17 mouse cellular contexts compared by ENCODE assay signal in the genomic region with DNA sequence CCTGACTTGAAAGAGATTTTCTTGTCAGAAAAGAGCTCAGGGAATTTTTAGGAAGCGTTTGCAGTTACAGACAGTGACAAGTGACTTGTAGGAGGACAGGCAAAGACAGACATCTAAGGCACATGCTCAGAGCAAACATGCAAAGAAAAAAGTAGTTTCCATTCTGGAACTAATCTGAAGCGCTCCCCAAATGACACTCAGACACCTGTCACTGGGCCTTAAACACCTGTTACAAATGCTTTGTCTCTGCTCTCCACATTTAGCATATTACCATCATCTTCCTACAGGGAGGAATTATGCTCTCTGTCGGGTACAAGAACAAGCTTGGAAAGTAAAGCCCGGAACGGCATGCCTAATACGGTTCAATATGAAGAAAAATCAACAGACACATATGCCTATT.
"Had no signal": no experiment of that assay in that cellular context is flagged by ENCODE, and none has a peak within 500 bp of the region (broad histone marks: within the 10 kb centered on the region; RNA-seq: fewer than 3 reads in every experiment).

No protein-coding gene starts in this region.

- H3K4me3 ChIP-seq: midbrain, embryonic 10.5 days; midbrain, embryonic 12.5 days; neural tube, embryonic 13.5 days; neural tube, embryonic 15.5 days had no signal

- DNase-seq: lung, adult 18-20 months; lung, embryonic 14.5 days; lung, postnatal 10 days; lung, postnatal 4 days; midbrain, embryonic 14.5 days; right cerebral cortex, adult 18-20 months; right cerebral cortex, postnatal 25 days; right cerebral cortex, postnatal 4 days; spleen, adult 18-20 months; thymus, adult 18-20 months; thymus, postnatal 14 days; thymus, postnatal 36 days had no signal

- H3K27me3 ChIP-seq: midbrain, embryonic 12.5 days; neural tube, embryonic 13.5 days; neural tube, embryonic 15.5 days had no signal

- H3K9ac ChIP-seq: lung, embryonic 14.5 days; midbrain, embryonic 12.5 days; neural tube, embryonic 13.5 days; neural tube, embryonic 15.5 days had no signal

- ATAC-seq: midbrain, embryonic 16.5 days had no signal

- H3K4me2 ChIP-seq: lung, embryonic 14.5 days; midbrain, embryonic 12.5 days; neural tube, embryonic 13.5 days; neural tube, embryonic 15.5 days had no signal

- H3K9me3 ChIP-seq: midbrain, embryonic 10.5 days; midbrain, embryonic 12.5 days; neural tube, embryonic 13.5 days; neural tube, embryonic 15.5 days had no signal

- H3K27ac ChIP-seq: midbrain, embryonic 10.5 days; midbrain, embryonic 12.5 days; neural tube, embryonic 13.5 days; neural tube, embryonic 15.5 days had no signal

- H3K4me1 ChIP-seq: midbrain, embryonic 10.5 days; midbrain, embryonic 12.5 days; neural tube, embryonic 13.5 days; neural tube, embryonic 15.5 days had no signal
